Comparison of ENCODE assay signal across 8 mouse cellular contexts in genomic region chr8:84832034-84832717, GRCm38 (mm10). TPM values are rescaled to one million over a fixed set of nuclear protein-coding genes. Genes with fewer than 3 reads are reported as not detected.
A peak's percentile ranks its signal among the peaks of the same experiment; 100 is the strongest.
DNase-seq lines count a peak whose midpoint lies in the region; ATAC-seq and TF ChIP-seq lines count a peak whose summit lies in the region.

No protein-coding gene starts in this region.

- TF ChIP-seq POLR2A in lung, adult 2 months (IDR thresholded peaks at IDR 0.05; ENCODE audit: borderline replicate concordance, extremely low read depth, low read depth, low read length), result peak; percentile 89

- H3K36me3 ChIP-seq in forebrain, embryonic 15.5 days, result peaks cover 26% of the 10 kb centered on the region
- peaks cover 31% of the 10 kb centered on the region for H3K36me3 ChIP-seq in neural tube, embryonic 14.5 days (ENCODE audit: control insufficient read depth, insufficient read depth, low read length)

- H3K4me3 ChIP-seq in forebrain, embryonic 15.5 days, result peak overlapping the region; percentile 66
- peak overlapping the region; percentile 99 for H3K4me3 ChIP-seq in lung, adult 2 months (replicated peaks; ENCODE audit: extremely low read depth, low read depth, low read length)
- peak overlapping the region; percentile 77 for H3K4me3 ChIP-seq in neural tube, embryonic 14.5 days (ENCODE audit: low read depth, low read length)

- peak; percentile 73 for ATAC-seq in forebrain, embryonic 15.5 days (replicated peaks)
- ATAC-seq in neural tube, embryonic 14.5 days (ENCODE audit: low read depth), result peak; percentile 75

- no peaks in the 10 kb centered on the region for H3K27me3 ChIP-seq in forebrain, embryonic 15.5 days
- H3K27me3 ChIP-seq in neural tube, embryonic 14.5 days (ENCODE audit: control insufficient read depth, insufficient read depth, low read length), result no peaks in the 10 kb centered on the region

- H3K27ac ChIP-seq in forebrain, embryonic 15.5 days (replicated peaks), result peak overlapping the region; percentile 94
- peak overlapping the region; percentile 90 for H3K27ac ChIP-seq in neural tube, embryonic 14.5 days (ENCODE audit: low read depth, low read length)

- peaks cover 41% of the 10 kb centered on the region for H3K4me1 ChIP-seq in forebrain, embryonic 15.5 days
- H3K4me1 ChIP-seq in lung, adult 2 months (ENCODE audit: control insufficient read depth, insufficient read depth, low read length), result peaks cover 2% of the 10 kb centered on the region; the same call in 1 of the 2 replicates
- peaks cover 13% of the 10 kb centered on the region for H3K4me1 ChIP-seq in neural tube, embryonic 14.5 days (ENCODE audit: control insufficient read depth, insufficient read depth, low read length)

- no peaks in the 10 kb centered on the region for H3K9me3 ChIP-seq in forebrain, embryonic 15.5 days
- no peaks in the 10 kb centered on the region for H3K9me3 ChIP-seq in neural tube, embryonic 14.5 days (ENCODE audit: control insufficient read depth, low read length)

- DNase-seq in ES-CJ7 (ENCODE audit: low read depth, low spot score), result peak; percentile 77
- DNase-seq in cerebellum, adult 11-12 months, result peak; percentile 82
- DNase-seq in heart, postnatal 14 days, result peak; percentile 87 to 89
- DNase-seq in kidney, postnatal 4 days, result peak; percentile 89 to 91
- peak; percentile 79 for DNase-seq in lung, adult 2 months
- DNase-seq in testis, postnatal 10 days (ENCODE audit: low spot score), result peak; percentile 88

- peak overlapping the region; percentile 57 for H3K4me2 ChIP-seq in forebrain, embryonic 15.5 days (replicated peaks)
- H3K4me2 ChIP-seq in neural tube, embryonic 14.5 days (ENCODE audit: low read depth, low read length), result peak overlapping the region; percentile 51

- intact Hi-C loops in heart, postnatal 14 days (cut with DNase I), result loop anchor here (10.0 kb wide), 1 partner anchor 817 kb away; the partner anchor contains the start of gene 2210011C24Rik

- peak overlapping the region; percentile 85 for H3K9ac ChIP-seq in forebrain, embryonic 15.5 days (replicated peaks)
- H3K9ac ChIP-seq in neural tube, embryonic 14.5 days (replicated peaks; ENCODE audit: low read depth, low read length), result peak overlapping the region; percentile 85

- TF ChIP-seq CTCF in lung, adult 2 months (IDR thresholded peaks at IDR 0.05; ENCODE audit: insufficient read depth, low read length), result no peak

- 1% methylated on average over 59 of the region's 59 CpGs for WGBS in forebrain, embryonic 15.5 days
- under 1% methylated on average over 59 of the region's 59 CpGs for WGBS in lung, adult 2 months
- 2% methylated on average over 59 of the region's 59 CpGs for WGBS in neural tube, embryonic 14.5 days

RNA-seq across cellular contexts. Expression of gene Gadd45gip1, which starts 0.9 kb away (rescaled TPM):
- polyA plus RNA-seq in forebrain, embryonic 15.5 days (2015; fragmentation: Nextera tagmentation; extraction: Ambion mirVana), result 36.3 and 39.9 TPM in 2 replicates
- 10 to 100 TPM; 23.0 to 25.0 TPM for total RNA-seq in heart, postnatal 14 days (2021)
- 21.3 and 31.7 TPM in 2 replicates for polyA plus RNA-seq in lung, adult 2 months (2012; rRNA removed)
- 33.1 and 39.8 TPM in 2 replicates for polyA plus RNA-seq in neural tube, embryonic 14.5 days (2014; fragmentation: Nextera tagmentation; extraction: Ambion mirVana)

RNA-seq across cellular contexts. Expression of gene Rad23a, which starts 8.3 kb away (rescaled TPM):
- 82.1 and 85.1 TPM in 2 replicates for polyA plus RNA-seq in forebrain, embryonic 15.5 days (2015; fragmentation: Nextera tagmentation; extraction: Ambion mirVana)
- 10 to 100 TPM; 78.9 to 79.9 TPM for total RNA-seq in heart, postnatal 14 days (2021)
- 72.6 and 75.9 TPM in 2 replicates for polyA plus RNA-seq in lung, adult 2 months (2012; rRNA removed)
- 69.4 and 78.1 TPM in 2 replicates for polyA plus RNA-seq in neural tube, embryonic 14.5 days (2014; fragmentation: Nextera tagmentation; extraction: Ambion mirVana)

RNA-seq across cellular contexts. Expression of gene Dand5, which starts 9.6 kb away (rescaled TPM):
- 8.1 and 8.9 TPM in 2 replicates for polyA plus RNA-seq in forebrain, embryonic 15.5 days (2015; fragmentation: Nextera tagmentation; extraction: Ambion mirVana)
- total RNA-seq in heart, postnatal 14 days (2021), result 1 to 10 TPM; 6.1 to 6.4 TPM
- 2.5 and 2.9 TPM in 2 replicates for polyA plus RNA-seq in lung, adult 2 months (2012; rRNA removed)
- polyA plus RNA-seq in neural tube, embryonic 14.5 days (2014; fragmentation: Nextera tagmentation; extraction: Ambion mirVana), result 12.3 and 16.9 TPM in 2 replicates

RNA-seq across cellular contexts. Expression of gene Calr, which starts 14.6 kb away (rescaled TPM):
- 559 and 575 TPM in 2 replicates for polyA plus RNA-seq in forebrain, embryonic 15.5 days (2015; fragmentation: Nextera tagmentation; extraction: Ambion mirVana)
- 100 to 1,000 TPM; 262 to 331 TPM for total RNA-seq in heart, postnatal 14 days (2021)
- polyA plus RNA-seq in lung, adult 2 months (2012; rRNA removed), result 152 and 189 TPM in 2 replicates
- 615 and 623 TPM in 2 replicates for polyA plus RNA-seq in neural tube, embryonic 14.5 days (2014; fragmentation: Nextera tagmentation; extraction: Ambion mirVana)

RNA-seq across cellular contexts. Expression of gene Farsa, which starts 24.6 kb away (rescaled TPM):
- polyA plus RNA-seq in forebrain, embryonic 15.5 days (2015; fragmentation: Nextera tagmentation; extraction: Ambion mirVana), result 122 and 127 TPM in 2 replicates
- total RNA-seq in heart, postnatal 14 days (2021), result 10 to 100 TPM; 23.7 to 27.8 TPM
- polyA plus RNA-seq in lung, adult 2 months (2012; rRNA removed), result 33.8 and 42.4 TPM in 2 replicates
- polyA plus RNA-seq in neural tube, embryonic 14.5 days (2014; fragmentation: Nextera tagmentation; extraction: Ambion mirVana), result 90.9 and 98.2 TPM in 2 replicates

Comparison
In these comparisons a context has a peak if more than half of its experiments do, and no peak if none do; other contexts are left out.
1. Peak in every context shown above with its lines: DNase-seq, ATAC-seq, H3K4me3 ChIP-seq and H3K27ac ChIP-seq.